Mouse (Mus musculus) kidney, embryonic 15.5 days (tissue): Measurements from ENCODE around the gene Adamtsl1. TPM values are rescaled to one million over a fixed set of nuclear protein-coding genes. Genes with fewer than 3 reads are reported as not detected.
A peak's percentile ranks its signal among the peaks of the same experiment; 100 is the strongest.

Experiments used
- ATAC-seq: fragments of 200-750 bp; cut with Nextera tagmentation; replicated peaks from 2 replicates; pipeline ENCODE4 v1.8.0; 2017; ENCODE audit warnings: moderate TSS enrichment; ENCODE audit not compliant: low FRiP score
- H3K27ac ChIP-seq: fragments of 300-500 bp; sonication (generic); 2 replicates; pipeline ENCODE4 v1.5.1; 2015; ENCODE audit warnings: mild to moderate bottlenecking, inconsistent platforms
- H3K27me3 ChIP-seq: fragments of 300-500 bp; sonication (generic); 2 replicates; pipeline ENCODE4 v1.6.1; 2015; ENCODE audit warnings: inconsistent platforms
- H3K36me3 ChIP-seq: fragments of 300-500 bp; sonication (generic); 2 replicates; pipeline ENCODE4 v1.6.1; 2015; ENCODE audit warnings: inconsistent platforms
- H3K4me1 ChIP-seq: fragments of 300-500 bp; sonication (generic); 2 replicates; pipeline ENCODE4 v1.6.1; 2015; ENCODE audit warnings: inconsistent platforms
- H3K4me2 ChIP-seq: fragments of 300-500 bp; sonication (generic); 2 replicates; pipeline ENCODE4 v1.6.1; 2015; ENCODE audit warnings: moderate library complexity, mild to moderate bottlenecking, inconsistent platforms
- H3K4me3 ChIP-seq: fragments of 300-500 bp; sonication (generic); replicated peaks from 2 replicates; pipeline ENCODE4 v1.5.1; 2015; ENCODE audit warnings: mild to moderate bottlenecking, inconsistent platforms
- H3K9ac ChIP-seq: fragments of 300-500 bp; sonication (generic); 2 replicates; pipeline ENCODE4 v1.6.1; 2015; ENCODE audit warnings: mild to moderate bottlenecking, inconsistent platforms
- H3K9me3 ChIP-seq: fragments of 300-500 bp; sonication (generic); replicated peaks from 2 replicates; pipeline ENCODE4 v1.6.1; 2016; ENCODE audit warnings: inconsistent platforms
- WGBS: fragments of 180-500 bp; shearing (Covaris S2); methylation state at CpG from one replicate; pipeline ENCODE4 v1.1.7; 2015; ENCODE audit warnings: mixed read lengths; 5-methylcytosine and 5-hydroxymethylcytosine counted together
- polyA plus RNA-seq: library from polyadenylated mRNA; unstranded; fragments of >200 nt; fragmentation: Nextera tagmentation; extraction: Ambion mirVana; gene quantifications from 2 replicates; pipeline ENCODE4 v1.2.1, GENCODE M21; 2015

Gene Adamtsl1
- polyA plus RNA-seq, 1 experiment from 2014 or later, result 21.5 TPM

- Histone ChIP-seq H3K27me3 (no peaks in the 10 kb centered on the region), H3K27ac (no peak overlapping the region), H3K4me3 (no peak overlapping the region), H3K36me3 (no peaks in the 10 kb centered on the region), H3K4me2 (no peak overlapping the region), H3K9ac (no peak overlapping the region), H3K4me1 (no peaks in the 10 kb centered on the region), H3K9me3 (no peaks in the 10 kb centered on the region)
- ATAC-seq, result no peak
- WGBS, result 38% methylated on average over 1 of the region's 1 CpGs
These were observed 163.6 kb downstream of the Adamtsl1 start for GRCm38 (mm10) chr4:85677621-85678020.

DNA sequence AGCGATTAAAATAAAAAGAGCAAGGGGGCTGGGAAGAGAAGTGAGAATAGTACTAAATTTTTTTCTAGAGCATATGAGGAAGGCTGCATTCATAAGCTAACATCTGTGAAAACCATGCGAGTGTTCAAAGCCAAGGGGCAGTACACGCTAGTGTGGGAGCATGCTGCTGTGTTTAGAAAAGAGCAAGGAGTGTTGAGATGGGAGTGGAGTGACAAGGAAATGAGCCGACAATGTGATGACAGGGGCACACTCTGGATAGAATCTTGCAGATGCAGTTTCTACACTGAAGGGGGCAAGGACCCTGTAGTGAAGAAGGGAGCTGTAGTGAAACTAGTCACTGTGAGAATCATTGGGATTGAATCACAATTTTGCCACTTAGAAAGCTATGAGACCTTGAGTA, 172.2 kb downstream of the Adamtsl1 start:
- ATAC-seq, result no peak
- no peak overlapping the region for H3K4me3 ChIP-seq
- H3K27me3 ChIP-seq, result no peaks in the 10 kb centered on the region
- H3K9me3 ChIP-seq, result no peaks in the 10 kb centered on the region
- no peaks in the 10 kb centered on the region for H3K36me3 ChIP-seq
- H3K27ac ChIP-seq, result no peak overlapping the region
- no peak overlapping the region for H3K9ac ChIP-seq
- WGBS, result 84% methylated on average over 4 of the region's 4 CpGs
- H3K4me2 ChIP-seq, result no peak overlapping the region
- no peaks in the 10 kb centered on the region for H3K4me1 ChIP-seq

DNA sequence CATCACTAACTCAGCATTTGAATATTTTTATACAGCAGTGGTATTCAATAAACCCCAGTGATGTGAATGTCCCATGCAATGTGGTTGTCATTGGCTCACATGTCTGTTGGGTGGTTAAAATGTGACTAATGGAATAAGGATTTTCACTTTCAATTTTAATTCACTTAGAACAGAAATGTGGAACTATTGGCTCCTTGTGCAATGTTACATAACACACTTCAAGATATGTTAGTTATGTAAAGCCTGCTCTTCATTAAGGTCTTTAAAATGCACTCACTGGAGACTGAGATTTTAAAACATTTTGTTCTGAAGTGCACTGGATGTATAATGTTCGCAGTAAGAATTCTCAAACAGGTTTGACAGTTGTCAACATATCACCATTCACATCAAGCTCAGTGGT, 181.3 kb downstream of the Adamtsl1 start:
- Histone ChIP-seq H3K36me3 (no peaks in the 10 kb centered on the region), H3K9me3 (no peaks in the 10 kb centered on the region), H3K4me3 (no peak overlapping the region), H3K27me3 (no peaks in the 10 kb centered on the region), H3K4me1 (no peaks in the 10 kb centered on the region), H3K27ac (no peak overlapping the region), H3K4me2 (no peak overlapping the region), H3K9ac (no peak overlapping the region)
- 85% methylated on average over 1 of the region's 1 CpGs for WGBS
- ATAC-seq, result no peak

- ATAC-seq, result no peak
- Histone ChIP-seq H3K36me3 (no peaks in the 10 kb centered on the region), H3K9ac (no peak overlapping the region), H3K4me2 (no peak overlapping the region), H3K4me3 (no peak overlapping the region), H3K27me3 (no peaks in the 10 kb centered on the region), H3K9me3 (no peaks in the 10 kb centered on the region), H3K27ac (no peak overlapping the region), H3K4me1 (no peaks in the 10 kb centered on the region)
- 78% methylated on average over 7 of the region's 7 CpGs for WGBS
These were observed 193.5 kb downstream of the Adamtsl1 start for GRCm38 (mm10) chr4:85707352-85708057.

GRCm38 (mm10) chr4:85709636-85710035, 195.7 kb downstream of the Adamtsl1 start:
- Histone ChIP-seq H3K27ac (no peak overlapping the region), H3K4me1 (no peaks in the 10 kb centered on the region), H3K9ac (no peak overlapping the region), H3K4me2 (no peak overlapping the region), H3K27me3 (no peaks in the 10 kb centered on the region), H3K9me3 (no peaks in the 10 kb centered on the region), H3K36me3 (no peaks in the 10 kb centered on the region), H3K4me3 (no peak overlapping the region)
- ATAC-seq, result no peak
- WGBS, result 96% methylated on average over 2 of the region's 2 CpGs

DNA sequence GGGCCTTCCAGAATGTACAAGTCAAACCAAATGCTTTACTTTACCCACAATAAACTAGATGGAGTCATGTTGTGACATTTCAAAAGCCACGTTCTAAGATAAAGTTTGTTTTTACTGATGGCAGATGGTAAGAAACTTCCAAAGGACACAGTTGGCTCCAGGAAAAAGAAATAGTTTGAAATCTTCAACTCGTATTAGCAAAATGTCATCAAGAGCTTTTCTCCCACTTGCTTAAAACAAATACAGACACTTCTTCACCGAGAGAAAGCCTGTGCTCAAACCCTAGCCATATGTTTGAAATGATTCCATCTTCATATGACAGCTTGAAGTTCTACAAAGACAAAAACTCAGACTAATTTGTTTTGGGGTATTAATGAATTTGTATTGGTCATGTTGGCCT, 211.0 kb downstream of the Adamtsl1 start:
- no peak overlapping the region for H3K4me2 ChIP-seq
- 70% methylated on average over 3 of the region's 3 CpGs for WGBS
- H3K36me3 ChIP-seq, result no peaks in the 10 kb centered on the region
- ATAC-seq, result no peak
- H3K4me3 ChIP-seq, result no peak overlapping the region
- H3K27me3 ChIP-seq, result no peaks in the 10 kb centered on the region
- no peak overlapping the region for H3K9ac ChIP-seq
- H3K9me3 ChIP-seq, result no peaks in the 10 kb centered on the region
- no peaks in the 10 kb centered on the region for H3K4me1 ChIP-seq
- no peak overlapping the region for H3K27ac ChIP-seq

DNA sequence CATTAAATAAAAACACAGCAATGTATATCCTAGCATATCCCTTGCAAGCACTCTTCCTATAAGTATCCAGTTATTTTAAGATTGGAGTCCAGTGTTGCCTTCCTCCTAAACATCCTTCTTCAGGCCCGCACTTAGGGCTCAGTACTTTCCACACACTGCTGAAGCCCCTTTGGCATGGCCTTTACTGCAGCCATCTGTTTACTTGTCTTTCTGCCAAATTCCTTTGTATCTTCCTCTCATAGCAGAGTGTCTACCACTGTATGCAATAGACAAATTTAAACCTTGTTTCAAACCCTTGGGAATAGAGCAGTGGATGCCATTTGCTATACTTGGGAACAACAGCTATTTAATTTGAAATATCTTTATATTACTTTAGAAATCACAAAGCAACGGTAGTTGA, 213.8 kb downstream of the Adamtsl1 start:
- ATAC-seq, result no peak
- H3K4me1 ChIP-seq, result no peaks in the 10 kb centered on the region
- H3K9ac ChIP-seq, result no peak overlapping the region
- no peak overlapping the region for H3K4me2 ChIP-seq
- H3K36me3 ChIP-seq, result no peaks in the 10 kb centered on the region
- H3K4me3 ChIP-seq, result no peak overlapping the region
- H3K27me3 ChIP-seq, result no peaks in the 10 kb centered on the region
- 76% methylated on average over 2 of the region's 2 CpGs for WGBS
- H3K27ac ChIP-seq, result no peak overlapping the region
- no peaks in the 10 kb centered on the region for H3K9me3 ChIP-seq

DNA sequence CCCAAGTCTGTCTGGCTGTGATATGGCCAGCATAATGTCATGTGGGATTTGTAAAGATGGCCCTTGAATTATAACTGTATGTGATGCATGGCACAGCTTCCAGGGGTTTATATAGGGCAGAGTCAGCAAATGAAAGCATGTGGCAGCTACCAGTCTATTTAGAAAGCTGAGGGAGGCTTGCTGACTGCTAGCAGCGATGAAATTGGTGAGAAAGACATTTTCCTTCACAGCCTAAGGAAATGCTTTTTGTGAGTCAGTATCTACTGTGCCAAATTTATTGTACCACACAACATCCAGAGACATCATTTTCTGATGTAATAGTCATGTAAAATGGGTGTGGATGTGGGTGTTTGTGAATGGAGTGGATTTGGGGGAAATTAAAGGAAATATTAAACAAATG, 214.4 kb downstream of the Adamtsl1 start:
- Histone ChIP-seq H3K9ac (no peak overlapping the region), H3K36me3 (no peaks in the 10 kb centered on the region), H3K4me1 (no peaks in the 10 kb centered on the region), H3K27me3 (no peaks in the 10 kb centered on the region), H3K4me3 (no peak overlapping the region), H3K27ac (no peak overlapping the region), H3K4me2 (no peak overlapping the region), H3K9me3 (no peaks in the 10 kb centered on the region)
- no peak for ATAC-seq
- 85% methylated on average over 1 of the region's 1 CpGs for WGBS

GRCm38 (mm10) chr4:85740478-85740877, 226.5 kb downstream of the Adamtsl1 start:
- H3K4me3 ChIP-seq, result no peak overlapping the region
- H3K9me3 ChIP-seq, result no peaks in the 10 kb centered on the region
- no peaks in the 10 kb centered on the region for H3K27me3 ChIP-seq
- H3K4me1 ChIP-seq, result 0 out of 2 replicates have a peak, but pooled peaks cover 3% of the 10 kb centered on the region
- no peaks in the 10 kb centered on the region for H3K36me3 ChIP-seq
- 60% methylated on average over 4 of the region's 4 CpGs for WGBS
- H3K4me2 ChIP-seq, result no peak overlapping the region
- no peak for ATAC-seq
- no peak overlapping the region for H3K9ac ChIP-seq
- no peak overlapping the region for H3K27ac ChIP-seq

DNA sequence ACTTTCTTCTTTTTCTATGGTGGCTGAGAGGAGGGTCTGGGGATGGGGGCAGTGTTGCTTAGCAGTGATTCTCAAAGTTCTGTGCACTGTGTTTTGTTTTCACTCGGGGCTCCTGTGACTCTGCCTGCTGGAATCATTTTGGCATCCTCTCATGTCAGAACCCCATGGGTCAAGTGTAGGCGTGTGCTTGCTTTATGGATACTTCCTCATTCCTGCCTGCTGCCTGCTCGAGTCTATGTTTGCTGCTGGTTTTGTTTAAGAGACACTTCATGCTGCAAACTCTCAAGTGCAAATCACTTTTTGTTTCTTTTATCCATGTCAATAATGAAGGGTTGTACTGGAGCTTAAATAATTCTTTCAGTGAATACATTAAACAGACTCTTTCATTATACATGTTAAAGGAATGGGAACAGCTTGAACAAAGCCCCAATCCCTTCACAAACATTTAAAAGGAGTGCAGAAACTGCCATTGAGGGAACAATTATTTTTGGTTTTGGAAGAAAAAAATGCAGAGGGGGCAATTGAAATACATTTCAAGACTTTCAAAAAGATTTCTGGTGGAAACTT, 227.9 kb downstream of the Adamtsl1 start:
- Histone ChIP-seq H3K4me3 (no peak overlapping the region), H3K27ac (no peak overlapping the region), H3K9me3 (no peaks in the 10 kb centered on the region), H3K4me1 (0 out of 2 replicates have a peak, but pooled peaks cover 3% of the 10 kb centered on the region), H3K27me3 (0 out of 2 replicates have a peak, but pooled peaks cover 4% of the 10 kb centered on the region), H3K4me2 (no peak overlapping the region), H3K36me3 (no peaks in the 10 kb centered on the region), H3K9ac (no peak overlapping the region)
- WGBS, result 24% methylated on average over 3 of the region's 3 CpGs
- ATAC-seq, result no peak

GRCm38 (mm10) chr4:85743427-85743826, 229.5 kb downstream of the Adamtsl1 start:
- no peaks in the 10 kb centered on the region for H3K36me3 ChIP-seq
- H3K27me3 ChIP-seq, result 0 out of 2 replicates have a peak, but pooled peaks cover 4% of the 10 kb centered on the region
- H3K4me1 ChIP-seq, result 0 out of 2 replicates have a peak, but pooled peaks cover 3% of the 10 kb centered on the region
- ATAC-seq, result peak; percentile 77; the same call in 1 of the 2 replicates
- H3K4me3 ChIP-seq, result no peak overlapping the region
- WGBS, result 33% methylated on average over 1 of the region's 1 CpGs
- no peak overlapping the region for H3K4me2 ChIP-seq
- no peaks in the 10 kb centered on the region for H3K9me3 ChIP-seq
- no peak overlapping the region for H3K27ac ChIP-seq
- H3K9ac ChIP-seq, result no peak overlapping the region

DNA sequence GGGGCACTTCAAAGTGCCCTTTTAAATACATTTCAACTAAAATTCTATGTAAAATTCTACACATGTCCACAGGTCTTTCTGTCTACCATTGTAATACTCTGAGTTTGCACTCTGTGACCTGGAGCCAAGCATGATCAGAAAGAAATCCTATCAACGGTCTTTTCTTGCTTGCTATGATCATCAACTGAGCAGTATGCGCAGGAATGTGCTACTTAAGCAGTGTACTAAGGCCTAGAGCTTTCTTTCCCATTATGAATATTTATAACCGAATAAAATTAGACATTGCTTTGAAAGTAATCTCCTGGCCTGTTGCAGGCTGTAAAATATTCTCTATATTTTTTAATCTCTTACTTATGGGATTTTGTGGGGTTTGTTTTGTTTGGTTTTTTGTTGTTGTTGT, 248.7 kb downstream of the Adamtsl1 start:
- H3K27ac ChIP-seq, result no peak overlapping the region
- H3K4me2 ChIP-seq, result no peak overlapping the region
- H3K9ac ChIP-seq, result no peak overlapping the region
- no peak overlapping the region for H3K4me3 ChIP-seq
- WGBS, result 81% methylated on average over 3 of the region's 3 CpGs
- no peaks in the 10 kb centered on the region for H3K27me3 ChIP-seq
- ATAC-seq, result no peak
- H3K9me3 ChIP-seq, result no peaks in the 10 kb centered on the region
- no peaks in the 10 kb centered on the region for H3K36me3 ChIP-seq
- H3K4me1 ChIP-seq, result 0 out of 2 replicates have a peak, but pooled peaks cover 1% of the 10 kb centered on the region
